Mouse (Mus musculus) splenic B cell, adult 2 months (primary cell): ENCODE data around the gene Teddm1a.
"Not testable (repeated sequence)": the region's sequence is repeated elsewhere in the genome, so short reads cannot be mapped to it uniquely, and the experiment has no call there.

ENCODE experiments used
- DNase-seq: peaks from one replicate; pipeline ENCODE4 v3.0.0-alpha.2; 2011; ENCODE audit warnings: low read depth, low spot score
- H3K27me3 ChIP-seq: 2 replicates; pipeline ENCODE4 v1.6.1; 2012; ENCODE audit warnings: mild to moderate bottlenecking, low read length, moderate library complexity, mixed read lengths; ENCODE audit not compliant: control insufficient read depth, poor library complexity, insufficient read depth, severe bottlenecking
- H3K36me3 ChIP-seq: 2 replicates; pipeline ENCODE4 v1.6.1; 2012; ENCODE audit warnings: mild to moderate bottlenecking, low read length, moderate library complexity, mixed read lengths; ENCODE audit not compliant: control insufficient read depth, poor library complexity, insufficient read depth, severe bottlenecking

Teddm1a gene

GRCm38 (mm10) chr1:153891442-153891841 lies at the start of gene Teddm1a:
Gene Teddm1a (plus strand): TSS chr1:153891742.
- H3K27me3 ChIP-seq, result no peaks in the 10 kb centered on the region
- no peak for DNase-seq
- no peaks in the 10 kb centered on the region for H3K36me3 ChIP-seq

- no peaks in the 10 kb centered on the region for H3K27me3 ChIP-seq
- DNase-seq, result no peak
- no peaks in the 10 kb centered on the region for H3K36me3 ChIP-seq
Observed at GRCm38 (mm10) chr1:153842121-153842740, 49.3 kb upstream of the Teddm1a start.

GRCm38 (mm10) chr1:153844042-153844441 lies 47.5 kb upstream of the Teddm1a start, which contains the start of gene Rgsl1:
Gene Rgsl1 (minus strand): TSS chr1:153844142.
- no peak for DNase-seq
- Histone ChIP-seq H3K27me3 (no peaks in the 10 kb centered on the region), H3K36me3 (no peaks in the 10 kb centered on the region)

- DNase-seq, result no peak
- H3K27me3 ChIP-seq, result no peaks in the 10 kb centered on the region
- no peaks in the 10 kb centered on the region for H3K36me3 ChIP-seq
Observed at GRCm38 (mm10) chr1:153846420-153846819, 45.1 kb upstream of the Teddm1a start.

- DNase-seq, result peak; percentile 42
- no peaks in the 10 kb centered on the region for H3K27me3 ChIP-seq
Observed at GRCm38 (mm10) chr1:153846867-153847266, 44.7 kb upstream of the Teddm1a start.

GRCm38 (mm10) chr1:153852696-153853095 lies 38.8 kb upstream of the Teddm1a start:
- H3K27me3 ChIP-seq, H3K36me3 ChIP-seq, DNase-seq: not testable (repeated sequence)

More at GRCm38 (mm10) chr1:153846867-153847266, 44.7 kb upstream of the Teddm1a start:
- no peaks in the 10 kb centered on the region for H3K36me3 ChIP-seq

GRCm38 (mm10) chr1:153855946-153856345 lies 35.6 kb upstream of the Teddm1a start:
- no peak for DNase-seq
- Histone ChIP-seq H3K36me3 (no peaks in the 10 kb centered on the region), H3K27me3 (no peaks in the 10 kb centered on the region)

GRCm38 (mm10) chr1:153874045-153874444 lies 17.5 kb upstream of the Teddm1a start, which contains the start of gene Teddm1b:
Gene Teddm1b (plus strand): TSS chr1:153874345.
- DNase-seq, result no peak
- H3K27me3 ChIP-seq, result no peaks in the 10 kb centered on the region
- no peaks in the 10 kb centered on the region for H3K36me3 ChIP-seq

GRCm38 (mm10) chr1:153880391-153880790 lies 11.2 kb upstream of the Teddm1a start:
- H3K27me3 ChIP-seq, DNase-seq, H3K36me3 ChIP-seq: not testable (repeated sequence)

- H3K36me3 ChIP-seq, result no peaks in the 10 kb centered on the region
- H3K27me3 ChIP-seq, result no peaks in the 10 kb centered on the region
- no peak for DNase-seq
Observed at GRCm38 (mm10) chr1:153886024-153886633, 5.4 kb upstream of the Teddm1a start.

GRCm38 (mm10) chr1:153890121-153890520 lies 1.4 kb upstream of the Teddm1a start:
- no peak for DNase-seq
- no peaks in the 10 kb centered on the region for H3K36me3 ChIP-seq
- H3K27me3 ChIP-seq, result no peaks in the 10 kb centered on the region

- no peak for DNase-seq
- Histone ChIP-seq H3K36me3 (no peaks in the 10 kb centered on the region), H3K27me3 (no peaks in the 10 kb centered on the region)
Observed at GRCm38 (mm10) chr1:153893746-153894145, 2.2 kb downstream of the Teddm1a start.

GRCm38 (mm10) chr1:153894201-153894893 lies 2.8 kb downstream of the Teddm1a start:
- Histone ChIP-seq H3K36me3 (no peaks in the 10 kb centered on the region), H3K27me3 (no peaks in the 10 kb centered on the region)
- DNase-seq, result no peak

- Histone ChIP-seq H3K36me3 (no peaks in the 10 kb centered on the region), H3K27me3 (no peaks in the 10 kb centered on the region)
- peak; percentile 89 for DNase-seq
Observed at GRCm38 (mm10) chr1:153894979-153895378, 3.4 kb downstream of the Teddm1a start.

- no peak for DNase-seq
- Histone ChIP-seq H3K36me3 (no peaks in the 10 kb centered on the region), H3K27me3 (no peaks in the 10 kb centered on the region)
Observed at GRCm38 (mm10) chr1:153897196-153897595, 5.7 kb downstream of the Teddm1a start.
